Mouse (Mus musculus): ENCODE measurements around the gene Atad5. TPM values are rescaled to one million over a fixed set of nuclear protein-coding genes. Genes with fewer than 3 reads are reported as not detected.
A peak's percentile ranks its signal among the peaks of the same experiment; 100 is the strongest.
"Not testable (repeated sequence)": the region's sequence is repeated elsewhere in the genome, so short reads cannot be mapped to it uniquely, and the experiment has no call there.

Atad5 gene
- polyA plus RNA-seq, 1 experiment from 2014 or later: 4.4 TPM

DNA sequence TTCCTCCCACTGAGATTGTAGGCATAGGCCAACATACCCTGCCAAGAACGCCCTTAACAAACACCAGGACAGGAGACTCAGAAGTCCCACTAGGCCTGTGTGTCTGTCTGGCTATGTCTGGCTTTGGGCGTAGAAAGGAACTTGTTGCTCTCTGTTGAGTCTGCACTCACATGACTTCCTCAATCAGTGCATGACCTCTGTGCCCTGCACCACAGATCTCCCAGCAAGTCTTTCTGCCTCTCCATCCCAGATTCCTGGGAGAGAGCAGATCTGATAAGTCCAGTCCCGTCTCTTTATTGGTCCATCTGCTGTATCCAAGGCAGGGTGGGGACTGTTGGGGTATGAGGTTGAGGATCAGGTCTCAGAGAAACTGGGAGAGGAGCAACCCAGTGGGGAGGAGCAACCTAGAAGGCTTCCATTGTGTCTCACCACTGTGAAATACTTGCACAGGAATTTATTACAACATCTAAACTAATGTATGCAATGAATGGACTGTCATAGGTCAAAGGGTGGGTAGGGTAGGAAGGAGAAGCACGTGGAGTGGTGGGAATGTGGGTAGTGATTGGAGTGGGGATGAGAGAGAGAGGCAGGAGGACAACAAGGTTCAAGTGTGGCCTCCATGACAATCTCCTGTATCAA is 79.5 kb downstream of the Atad5 start:
- Histone ChIP-seq H3K9ac (no peak overlapping the region), H3K9me3 (replicated peaks) (no peaks in the 10 kb centered on the region), H3K4me3 (no peak overlapping the region), H3K4me2 (no peak overlapping the region), H3K4me1 (replicated peaks) (no peaks in the 10 kb centered on the region), H3K36me3 (no peaks in the 10 kb centered on the region), H3K27ac (no peak overlapping the region), H3K27me3 (no peaks in the 10 kb centered on the region)
- ATAC-seq (replicated peaks; ENCODE audit: insufficient number of reproducible peaks, insufficient read depth, low FRiP score, low read depth): no peak
- WGBS: 67% methylated on average over 4 of the region's 4 CpGs

DNA sequence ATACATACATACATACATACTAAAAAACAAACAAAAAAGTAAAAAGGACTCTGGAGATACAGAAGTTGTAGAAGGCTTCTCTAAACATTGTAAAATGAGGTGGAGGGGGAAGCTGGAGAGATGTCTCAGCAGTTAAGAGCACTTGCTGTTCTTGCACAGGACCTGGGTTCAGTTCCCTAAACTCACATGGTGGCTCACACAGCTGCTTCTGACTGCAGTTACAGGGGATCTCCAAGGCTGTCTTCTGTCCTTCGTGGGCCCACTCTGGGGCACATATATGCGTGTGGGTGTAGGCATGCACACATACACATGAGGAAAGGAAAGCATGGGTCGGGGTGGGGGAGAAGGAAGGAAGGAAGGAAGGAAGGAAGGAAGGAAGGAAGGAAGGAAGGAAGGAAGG is 80.4 kb downstream of the Atad5 start:
- no peak overlapping the region for H3K4me2 ChIP-seq
- no peak for ATAC-seq (replicated peaks; ENCODE audit: insufficient number of reproducible peaks, insufficient read depth, low FRiP score, low read depth)
- no peaks in the 10 kb centered on the region for H3K9me3 ChIP-seq (replicated peaks)
- no peaks in the 10 kb centered on the region for H3K27me3 ChIP-seq
- H3K36me3 ChIP-seq: no peaks in the 10 kb centered on the region
- no peaks in the 10 kb centered on the region for H3K4me1 ChIP-seq (replicated peaks)
- no peak overlapping the region for H3K4me3 ChIP-seq
- 71% methylated on average over 3 of the region's 3 CpGs for WGBS
- H3K9ac ChIP-seq: no peak overlapping the region
- H3K27ac ChIP-seq: no peak overlapping the region

DNA sequence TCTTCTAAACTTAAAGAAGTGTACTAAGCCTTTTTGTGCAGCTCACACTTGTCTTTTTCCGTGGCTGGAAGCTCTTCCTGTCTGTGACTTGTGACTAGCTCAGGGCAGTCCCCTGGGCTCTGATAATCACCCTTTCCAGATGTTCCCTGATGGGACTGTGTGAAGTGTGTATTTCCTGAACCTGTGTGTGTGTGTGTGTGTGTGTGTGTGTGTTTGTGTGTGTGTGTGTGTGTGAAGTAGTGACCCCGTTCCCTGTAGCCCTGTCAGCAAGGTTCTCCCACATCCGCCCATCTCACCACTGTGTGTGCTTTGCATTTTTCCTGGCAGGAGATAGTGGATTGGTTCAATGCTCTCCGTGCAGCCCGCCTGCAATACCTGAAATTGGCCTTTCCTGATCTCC is 81.2 kb downstream of the Atad5 start:
- no peak overlapping the region for H3K4me3 ChIP-seq
- no peaks in the 10 kb centered on the region for H3K36me3 ChIP-seq
- ATAC-seq (replicated peaks; ENCODE audit: insufficient number of reproducible peaks, insufficient read depth, low FRiP score, low read depth): no peak
- H3K9me3 ChIP-seq (replicated peaks): no peaks in the 10 kb centered on the region
- 55% methylated on average over 5 of the region's 5 CpGs for WGBS
- H3K9ac ChIP-seq: no peak overlapping the region
- no peaks in the 10 kb centered on the region for H3K4me1 ChIP-seq (replicated peaks)
- no peak overlapping the region for H3K27ac ChIP-seq
- no peaks in the 10 kb centered on the region for H3K27me3 ChIP-seq
- H3K4me2 ChIP-seq: no peak overlapping the region

DNA sequence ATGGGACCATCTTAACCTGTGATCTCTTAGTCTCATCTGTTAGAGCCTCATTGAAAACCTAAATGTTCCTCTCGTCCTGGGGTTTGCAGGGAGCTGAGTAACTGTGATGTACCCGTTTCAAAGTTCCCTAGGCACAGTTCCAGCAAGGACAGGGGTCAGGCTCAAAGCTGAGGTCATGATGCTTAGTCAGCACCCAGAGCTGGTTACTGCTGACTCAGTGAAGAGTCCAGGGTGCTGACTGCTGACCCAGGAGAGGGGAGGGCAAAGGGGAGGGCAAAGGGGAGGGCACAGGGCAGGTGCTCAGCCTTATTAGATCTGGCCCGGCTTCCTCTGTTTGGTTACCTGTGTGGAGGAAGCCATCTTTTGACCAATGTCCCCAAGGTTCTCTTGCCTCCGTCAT is 82.7 kb downstream of the Atad5 start:
- Histone ChIP-seq H3K4me1 (replicated peaks) (no peaks in the 10 kb centered on the region), H3K4me2 (no peak overlapping the region), H3K4me3 (no peak overlapping the region), H3K27ac (no peak overlapping the region), H3K36me3 (no peaks in the 10 kb centered on the region), H3K9me3 (replicated peaks) (no peaks in the 10 kb centered on the region), H3K27me3 (no peaks in the 10 kb centered on the region), H3K9ac (no peak overlapping the region)
- 62% methylated on average over 4 of the region's 4 CpGs for WGBS
- no peak for ATAC-seq (replicated peaks; ENCODE audit: insufficient number of reproducible peaks, insufficient read depth, low FRiP score, low read depth)

DNA sequence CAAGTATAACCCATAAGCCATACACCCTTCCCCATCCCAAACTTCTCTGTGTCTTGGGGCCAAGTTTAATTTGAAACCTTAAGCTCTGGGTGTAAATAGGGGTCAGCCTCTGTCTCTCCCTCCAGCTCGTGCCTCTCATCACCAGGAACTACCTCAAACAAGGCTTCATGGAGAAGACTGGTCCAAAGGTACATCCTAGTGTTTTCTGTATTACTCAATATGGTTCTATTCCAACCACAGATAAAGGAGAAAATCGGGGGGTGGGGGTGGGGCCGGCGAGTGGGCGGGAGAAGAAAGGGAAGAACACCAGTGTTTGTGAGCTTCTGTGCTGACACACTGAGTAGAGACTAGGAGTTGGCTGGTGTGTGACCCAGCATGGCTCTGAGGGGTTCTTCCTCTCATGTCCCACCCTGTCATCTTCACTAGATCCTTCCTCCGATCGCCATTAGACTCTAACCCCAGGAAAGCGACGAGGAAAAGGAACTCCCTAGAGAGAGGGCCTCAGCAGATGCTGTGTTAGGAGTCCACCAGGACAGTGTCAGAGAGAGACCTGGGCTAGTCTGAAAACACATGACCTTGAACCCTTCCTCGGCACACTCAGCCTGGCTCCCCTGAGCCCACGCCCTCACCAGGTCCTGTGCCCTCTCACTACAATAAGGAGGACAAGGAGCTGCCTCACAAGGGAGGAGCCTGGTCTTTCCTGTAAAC is 84.9 kb downstream of the Atad5 start:
- Histone ChIP-seq H3K36me3 (no peaks in the 10 kb centered on the region), H3K9me3 (replicated peaks) (no peaks in the 10 kb centered on the region), H3K4me1 (replicated peaks) (peaks cover 8% of the 10 kb centered on the region), H3K4me2 (no peak overlapping the region), H3K9ac (no peak overlapping the region), H3K4me3 (no peak overlapping the region), H3K27ac (no peak overlapping the region), H3K27me3 (no peaks in the 10 kb centered on the region)
- ATAC-seq (replicated peaks; ENCODE audit: insufficient number of reproducible peaks, insufficient read depth, low FRiP score, low read depth): no peak
- 71% methylated on average over 11 of the region's 11 CpGs for WGBS

DNA sequence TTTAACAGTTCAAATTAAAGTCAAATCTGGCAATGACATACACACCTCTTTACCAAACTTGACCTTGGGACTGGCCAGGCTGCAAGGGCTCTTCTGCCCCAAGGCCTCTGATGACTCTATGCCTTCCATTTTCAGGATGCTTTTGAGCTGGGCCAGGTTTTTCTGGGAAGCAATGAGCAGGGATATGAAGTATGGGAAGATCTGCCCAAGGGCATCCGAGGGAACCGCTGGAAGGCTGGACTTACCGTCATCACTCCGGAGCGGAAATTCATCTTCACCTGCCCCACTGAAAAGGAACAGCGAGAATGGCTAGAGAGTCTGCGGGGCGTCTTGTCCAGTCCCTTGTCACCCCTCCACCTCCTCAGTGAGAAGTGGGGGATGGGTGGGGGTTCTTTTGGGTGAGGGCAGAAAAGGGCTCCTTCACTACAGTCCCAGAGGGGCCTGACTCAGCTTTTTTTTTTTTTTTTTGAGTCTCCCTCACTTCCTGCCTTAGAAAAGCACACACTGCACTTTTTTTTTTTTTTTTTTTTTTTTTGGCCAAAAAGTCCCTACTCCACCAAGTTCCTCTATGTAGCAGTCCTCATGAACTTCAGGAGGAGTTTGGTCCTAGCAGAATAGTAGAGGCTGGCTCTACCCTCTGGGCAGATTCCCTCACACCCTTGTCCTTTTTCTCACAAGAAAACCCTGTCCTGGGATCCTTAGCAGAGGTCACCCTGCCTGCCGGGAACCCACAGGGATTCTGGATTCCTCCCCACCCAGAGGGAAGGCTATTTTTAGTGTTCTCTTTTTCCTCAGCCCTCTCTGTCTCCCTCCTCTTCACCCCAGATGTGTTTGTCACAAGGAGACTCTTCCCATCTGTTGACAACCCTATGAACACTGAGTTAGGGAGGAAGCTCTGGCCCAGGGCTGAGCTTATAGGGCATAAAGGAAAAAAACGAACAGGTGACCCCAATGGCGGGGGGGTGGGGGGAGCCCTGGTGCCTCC is 88.0 kb downstream of the Atad5 start:
- Histone ChIP-seq H3K36me3 (no peaks in the 10 kb centered on the region), H3K9me3 (replicated peaks) (no peaks in the 10 kb centered on the region), H3K4me3 (no peak overlapping the region), H3K9ac (no peak overlapping the region), H3K27ac (peak overlapping the region; percentile 11), H3K4me2 (no peak overlapping the region), H3K4me1 (replicated peaks) (peaks cover 8% of the 10 kb centered on the region), H3K27me3 (no peaks in the 10 kb centered on the region)
- no peak for ATAC-seq (replicated peaks; ENCODE audit: insufficient number of reproducible peaks, insufficient read depth, low FRiP score, low read depth)
- 65% methylated on average over 11 of the region's 11 CpGs for WGBS

DNA sequence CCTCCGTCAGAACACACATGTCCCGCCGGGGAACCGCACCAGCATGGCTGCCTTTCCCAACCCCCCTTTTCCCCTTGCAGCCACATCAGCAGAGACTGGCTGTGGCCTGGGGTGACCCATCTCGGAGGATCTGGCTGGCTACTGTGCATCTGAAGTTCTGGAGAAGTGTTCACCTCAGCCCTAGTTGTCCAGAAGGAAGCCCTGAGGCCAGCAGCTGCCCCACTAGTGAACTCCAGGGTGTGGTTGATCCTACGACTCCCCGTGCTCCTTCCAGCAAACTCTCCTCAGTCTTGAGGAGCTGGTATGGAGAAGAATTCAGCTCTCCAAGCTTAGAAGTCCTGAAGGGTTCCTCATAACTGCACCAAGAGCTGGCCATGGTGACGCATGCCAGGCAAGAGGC is 89.1 kb downstream of the Atad5 start:
- no peak overlapping the region for H3K9ac ChIP-seq
- H3K27me3 ChIP-seq: no peaks in the 10 kb centered on the region
- no peaks in the 10 kb centered on the region for H3K9me3 ChIP-seq (replicated peaks)
- WGBS: 85% methylated on average over 8 of the region's 8 CpGs
- no peak overlapping the region for H3K27ac ChIP-seq
- no peaks in the 10 kb centered on the region for H3K36me3 ChIP-seq
- no peak for ATAC-seq (replicated peaks; ENCODE audit: insufficient number of reproducible peaks, insufficient read depth, low FRiP score, low read depth)
- no peak overlapping the region for H3K4me2 ChIP-seq
- H3K4me1 ChIP-seq (replicated peaks): peaks cover 8% of the 10 kb centered on the region
- no peak overlapping the region for H3K4me3 ChIP-seq

DNA sequence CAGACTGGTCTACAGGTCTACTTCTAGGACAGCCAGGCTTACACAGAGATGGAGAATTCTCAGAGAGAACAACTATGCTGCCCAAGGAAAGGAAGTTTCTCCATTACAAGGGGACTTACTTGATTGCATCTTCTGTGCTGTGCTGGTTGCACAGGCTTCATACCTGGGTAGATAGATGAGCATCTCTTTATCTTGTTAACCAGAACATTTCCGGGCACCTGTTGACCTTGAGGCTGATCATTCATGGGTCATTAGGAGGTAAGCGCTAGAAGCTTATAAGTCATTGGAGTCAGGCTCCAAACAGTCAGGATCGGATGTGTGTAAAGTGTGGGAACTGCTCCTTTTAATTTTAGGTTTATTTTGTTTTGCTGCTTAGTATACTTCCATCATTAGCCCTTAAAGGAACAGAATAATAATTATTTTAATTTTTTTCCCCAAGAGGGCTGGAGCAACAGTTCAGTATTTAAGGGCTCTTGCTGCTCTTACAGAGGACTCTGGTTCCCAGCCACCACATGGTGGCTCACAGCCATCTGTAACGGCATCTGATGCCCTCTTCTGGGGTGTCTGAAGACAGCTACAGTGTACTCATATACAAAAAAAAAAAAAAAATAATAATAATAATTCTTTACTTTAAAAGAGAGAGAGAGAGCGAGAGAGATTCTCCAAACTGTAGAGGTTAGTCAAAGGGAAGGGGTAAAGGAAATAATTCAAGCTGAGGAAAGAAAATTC is 92.0 kb downstream of the Atad5 start:
- Histone ChIP-seq H3K27ac (no peak overlapping the region), H3K4me1 (replicated peaks) (peaks cover 20% of the 10 kb centered on the region), H3K36me3 (no peaks in the 10 kb centered on the region), H3K9me3 (replicated peaks) (no peaks in the 10 kb centered on the region), H3K4me2 (no peak overlapping the region), H3K4me3 (no peak overlapping the region), H3K9ac (no peak overlapping the region), H3K27me3 (no peaks in the 10 kb centered on the region)
- 66% methylated on average over 5 of the region's 5 CpGs for WGBS
- no peak for ATAC-seq (replicated peaks; ENCODE audit: insufficient number of reproducible peaks, insufficient read depth, low FRiP score, low read depth)

DNA sequence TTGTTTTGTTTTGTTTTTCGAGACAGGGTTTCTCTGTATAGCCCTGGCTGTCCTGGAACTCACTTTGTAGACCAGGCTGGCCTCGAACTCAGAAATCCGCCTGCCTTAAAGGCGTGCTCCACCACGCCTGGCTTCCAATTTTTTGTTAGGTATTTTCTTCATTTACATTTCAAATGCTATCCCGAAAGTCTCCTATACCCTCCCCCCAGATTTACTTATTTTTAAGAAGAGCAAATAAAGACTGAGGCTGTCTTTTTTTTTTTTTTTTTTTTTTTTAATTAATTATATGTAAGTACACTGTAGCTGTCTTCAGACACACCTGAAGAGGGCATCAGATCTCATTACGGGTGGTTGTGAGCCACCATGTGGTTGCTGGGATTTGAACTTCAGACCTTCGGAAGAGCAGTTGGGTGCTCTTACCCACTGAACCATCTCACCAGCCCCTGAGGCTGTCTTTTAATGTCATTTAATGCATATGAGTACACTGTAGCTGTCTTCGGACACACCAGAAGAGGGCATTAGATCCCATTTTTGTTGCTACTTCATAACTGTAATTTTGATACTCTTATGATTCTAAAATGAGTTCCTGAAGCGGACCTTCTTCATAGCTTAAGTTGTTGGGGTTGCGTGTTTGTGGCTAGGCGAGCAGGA is 94.0 kb downstream of the Atad5 start:
- peak overlapping the region; percentile 86 for H3K4me3 ChIP-seq
- H3K9ac ChIP-seq: peak overlapping the region; percentile 93; the same call in 1 of the 2 replicates
- H3K9me3 ChIP-seq (replicated peaks); H3K27me3 ChIP-seq; H3K36me3 ChIP-seq: not testable (repeated sequence)
- H3K4me2 ChIP-seq: peak overlapping the region; percentile 70
- H3K27ac ChIP-seq: peak overlapping the region; percentile 93
- H3K4me1 ChIP-seq (replicated peaks): peaks cover 12% of the 10 kb centered on the region
- WGBS: 41% methylated on average over 12 of the region's 12 CpGs
- ATAC-seq (replicated peaks; ENCODE audit: insufficient number of reproducible peaks, insufficient read depth, low FRiP score, low read depth): peak; percentile 47; the same call in 1 of the 2 replicates

DNA sequence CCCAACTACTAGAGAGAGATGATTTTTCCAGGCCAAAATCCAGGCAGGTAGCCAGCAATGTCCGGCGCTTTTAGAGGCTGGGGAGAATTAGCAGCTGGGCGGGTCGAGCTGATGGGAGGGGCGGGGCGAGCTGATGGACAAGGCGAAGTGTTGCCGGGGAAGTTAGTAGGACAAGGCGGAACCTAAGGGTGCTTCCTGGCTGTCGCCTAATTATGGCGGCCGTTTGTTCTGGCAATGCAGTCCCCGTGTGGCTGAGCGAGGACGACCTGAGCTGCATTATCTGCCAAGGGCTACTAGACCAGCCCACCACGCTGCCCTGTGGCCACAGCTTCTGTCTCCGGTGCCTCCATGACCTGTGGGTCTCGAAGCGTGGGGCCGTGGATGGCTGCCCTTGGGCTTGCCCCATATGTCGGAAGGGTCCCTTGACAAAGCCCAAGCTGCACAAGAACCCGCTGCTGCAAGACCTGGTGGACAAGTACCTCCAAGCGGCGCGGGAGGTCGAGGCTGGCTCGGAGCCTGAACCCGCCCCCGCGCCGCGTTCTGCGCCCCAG is 94.6 kb downstream of the Atad5 start, which contains the start of gene Rnf135:
Gene Rnf135, plus strand, starts transcription at position 147 of the 551 bp plus-strand sequence.
- peak; percentile 93 for ATAC-seq (replicated peaks; ENCODE audit: insufficient number of reproducible peaks, insufficient read depth, low FRiP score, low read depth)
- peak within 1 kb of the TSS; percentile 86 for H3K4me3 ChIP-seq
- H3K4me2 ChIP-seq: peak within 1 kb of the TSS; percentile 70
- under 1% methylated on average over 33 of the region's 33 CpGs for WGBS
- H3K36me3 ChIP-seq: no peaks in the 10 kb centered on the region
- no peaks in the 10 kb centered on the region for H3K9me3 ChIP-seq (replicated peaks)
- peaks cover 12% of the 10 kb centered on the region for H3K4me1 ChIP-seq (replicated peaks)
- H3K27me3 ChIP-seq: no peaks in the 10 kb centered on the region
- peak within 1 kb of the TSS; percentile 93 for H3K27ac ChIP-seq
- peak within 1 kb of the TSS; percentile 93 for H3K9ac ChIP-seq

All from heart, embryonic 15.5 days (tissue).